Mouse (Mus musculus) heart, postnatal 0 days (tissue): ENCODE results near the gene Asprv1. TPM values are rescaled to one million over a fixed set of nuclear protein-coding genes. Genes with fewer than 3 reads are reported as not detected.
A peak's percentile ranks its signal among the peaks of the same experiment; 100 is the strongest.

Experiments
- ATAC-seq: fragments of 200-750 bp; cut with Nextera tagmentation; 2 replicates; pipeline ENCODE4 v1.8.0; 2017; ENCODE audit warnings: low read depth, moderate number of reproducible peaks, moderate library complexity; ENCODE audit not compliant: insufficient read depth
- DNase-seq: peaks from one replicate; pipeline ENCODE4 v3.0.0-alpha.2; 2016; ENCODE audit warnings: low spot score
- H3K27ac ChIP-seq: fragments of 300-500 bp; sonication (generic); 2 replicates; pipeline ENCODE4 v1.5.1; 2014; ENCODE audit warnings: low read depth, mild to moderate bottlenecking
- H3K27me3 ChIP-seq: fragments of 300-500 bp; sonication (generic); 2 replicates; pipeline ENCODE4 v1.6.1; 2014; ENCODE audit warnings: low read length, mixed read lengths; ENCODE audit not compliant: control insufficient read depth, insufficient read depth
- H3K36me3 ChIP-seq: fragments of 300-500 bp; sonication (generic); replicated peaks from 2 replicates; pipeline ENCODE4 v1.6.1; 2014; ENCODE audit warnings: low read length, mixed read lengths; ENCODE audit not compliant: control insufficient read depth, insufficient read depth
- H3K4me1 ChIP-seq: fragments of 300-500 bp; sonication (generic); 2 replicates; pipeline ENCODE4 v1.6.1; 2014; ENCODE audit warnings: antibody characterized with exemption; ENCODE audit not compliant: control insufficient read depth, insufficient read depth
- H3K4me2 ChIP-seq: fragments of 300-500 bp; sonication (generic); 2 replicates; pipeline ENCODE4 v1.6.1; 2014; ENCODE audit warnings: low read depth, mild to moderate bottlenecking, low read length, moderate library complexity
- H3K4me3 ChIP-seq: fragments of 300-500 bp; sonication (generic); 2 replicates; pipeline ENCODE4 v1.5.1; 2014; ENCODE audit warnings: low read depth, low read length
- H3K9ac ChIP-seq: fragments of 300-500 bp; sonication (generic); replicated peaks from 2 replicates; pipeline ENCODE4 v1.6.1; 2014; ENCODE audit warnings: low read depth, low read length, mixed read lengths
- H3K9me3 ChIP-seq: fragments of 300-500 bp; sonication (generic); replicated peaks from 2 replicates; pipeline ENCODE4 v1.6.1; 2016; ENCODE audit warnings: low read length; ENCODE audit not compliant: control insufficient read depth
- CTCF ChIP-seq: IDR thresholded peaks from 2 replicates; pipeline ENCODE4 v1.5.1; 2016; ENCODE audit warnings: antibody characterized with exemption, control low read depth, low read depth
- EP300 ChIP-seq: IDR thresholded peaks from 2 replicates; pipeline ENCODE4 v1.6.1; 2016; ENCODE audit warnings: antibody characterized with exemption, low read depth
- WGBS: fragments of 180-500 bp; shearing (Covaris S2); extraction: QIAGEN DNeasy Blood & Tissue Kit; methylation state at CpG from one replicate; pipeline ENCODE4 v1.1.7; 2014; 5-methylcytosine and 5-hydroxymethylcytosine counted together
- polyA plus RNA-seq: library from polyadenylated mRNA; unstranded; fragments of >200 nt; fragmentation: Nextera tagmentation; extraction: Ambion mirVana; gene quantifications from 2 replicates; pipeline ENCODE4 v1.2.1, GENCODE M21; 2015
- total RNA-seq: library from RNA; depleted of rRNA; stranded (reverse); fragments of >200 nt; gene quantifications from 2 replicates; pipeline ENCODE4 v1.2.3, GENCODE M21; 2014; ENCODE audit warnings: low replicate concordance

Asprv1 gene
- total and polyA plus RNA-seq, 2 experiments from 2014 or later: 0.36 to 0.38 TPM

DNA sequence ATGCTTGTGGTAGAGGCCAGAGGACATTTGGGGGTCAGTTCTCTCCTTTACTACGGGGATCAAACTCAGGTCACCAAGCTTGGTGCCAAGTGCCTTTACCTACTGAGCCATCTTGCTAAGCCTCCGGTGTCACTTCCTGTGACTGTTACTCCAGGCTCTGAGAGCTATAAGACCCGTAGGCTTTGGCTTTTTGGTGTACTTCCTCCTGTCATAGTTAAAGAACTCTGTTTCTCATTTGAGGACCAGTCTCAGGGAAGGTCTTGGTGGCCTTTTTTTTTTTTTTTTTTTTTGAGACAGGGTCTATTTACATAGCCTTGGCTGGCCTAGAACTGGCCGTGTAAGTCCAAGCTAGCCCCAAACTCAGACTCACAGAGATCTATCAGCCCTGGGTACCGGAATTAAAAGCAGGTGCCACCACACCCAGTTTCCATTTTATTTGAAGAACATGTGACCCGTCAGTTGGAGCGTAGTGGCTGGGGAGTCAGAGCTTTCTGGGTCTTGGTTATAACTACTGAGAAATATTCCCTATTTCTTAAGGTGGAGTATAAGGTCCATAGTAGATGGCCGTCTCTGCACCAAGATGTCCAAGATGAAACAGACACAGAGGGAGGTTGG is 44.3 kb upstream of the Asprv1 start:
- no peaks in the 10 kb centered on the region for H3K27me3 ChIP-seq
- no peak overlapping the region for H3K4me3 ChIP-seq
- H3K27ac ChIP-seq: peak overlapping the region; percentile 92; the same call in 1 of the 2 replicates
- DNase-seq (no peak), ATAC-seq (no peak)
- H3K4me1 ChIP-seq: peaks cover 29% of the 10 kb centered on the region
- H3K36me3 ChIP-seq: no peaks in the 10 kb centered on the region
- no peak overlapping the region for H3K4me2 ChIP-seq
- TF ChIP-seq EP300 (no peak), CTCF (no peak)
- no peak overlapping the region for H3K9ac ChIP-seq
- no peaks in the 10 kb centered on the region for H3K9me3 ChIP-seq
- WGBS: 84% methylated on average over 8 of the region's 8 CpGs

DNA sequence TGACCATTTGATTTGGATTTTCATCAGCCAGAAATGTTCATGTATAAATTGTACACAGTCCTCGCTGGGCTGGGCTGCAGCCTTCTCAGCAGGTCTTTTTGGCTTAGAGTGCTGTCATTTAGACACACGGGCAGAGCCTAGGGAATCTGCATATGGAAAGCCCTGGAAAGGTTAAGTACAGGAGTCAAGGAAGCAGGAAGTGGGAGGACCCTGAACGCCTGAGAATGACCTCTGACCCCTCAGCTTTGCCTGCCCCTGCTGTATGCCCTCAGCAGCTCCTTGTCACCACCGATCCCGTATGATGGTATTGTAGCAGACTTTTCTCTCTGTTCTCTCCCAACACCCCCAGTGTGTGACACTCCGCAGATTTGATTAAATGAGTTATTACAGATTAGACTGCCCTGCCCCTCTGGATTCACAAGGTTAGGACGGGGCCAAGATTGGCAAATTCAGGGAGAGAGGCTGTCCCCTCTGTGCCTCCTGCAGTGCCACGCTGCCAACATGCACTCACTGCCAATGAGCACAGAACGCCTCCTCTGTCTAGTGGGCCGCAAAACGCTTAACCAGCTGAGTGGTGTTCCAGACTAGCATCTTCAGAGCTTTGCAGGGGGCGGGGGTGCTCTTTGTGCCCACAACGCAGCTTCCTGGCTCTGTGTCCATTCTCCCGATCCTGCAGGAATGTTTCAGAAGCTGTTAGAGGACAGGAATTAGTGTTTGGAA is 43.5 kb upstream of the Asprv1 start:
- peaks cover 29% of the 10 kb centered on the region for H3K4me1 ChIP-seq
- peak overlapping the region; percentile 44 for H3K9ac ChIP-seq
- H3K9me3 ChIP-seq: no peaks in the 10 kb centered on the region
- H3K4me2 ChIP-seq: peak overlapping the region; percentile 60
- ATAC-seq (peak; percentile 39), DNase-seq (no peak)
- no peaks in the 10 kb centered on the region for H3K36me3 ChIP-seq
- no peaks in the 10 kb centered on the region for H3K27me3 ChIP-seq
- 19% methylated on average over 14 of the region's 14 CpGs for WGBS
- H3K4me3 ChIP-seq: peak overlapping the region; percentile 35
- no peak for TF ChIP-seq CTCF
- TF ChIP-seq EP300: no peak
- peak overlapping the region; percentile 92 for H3K27ac ChIP-seq

DNA sequence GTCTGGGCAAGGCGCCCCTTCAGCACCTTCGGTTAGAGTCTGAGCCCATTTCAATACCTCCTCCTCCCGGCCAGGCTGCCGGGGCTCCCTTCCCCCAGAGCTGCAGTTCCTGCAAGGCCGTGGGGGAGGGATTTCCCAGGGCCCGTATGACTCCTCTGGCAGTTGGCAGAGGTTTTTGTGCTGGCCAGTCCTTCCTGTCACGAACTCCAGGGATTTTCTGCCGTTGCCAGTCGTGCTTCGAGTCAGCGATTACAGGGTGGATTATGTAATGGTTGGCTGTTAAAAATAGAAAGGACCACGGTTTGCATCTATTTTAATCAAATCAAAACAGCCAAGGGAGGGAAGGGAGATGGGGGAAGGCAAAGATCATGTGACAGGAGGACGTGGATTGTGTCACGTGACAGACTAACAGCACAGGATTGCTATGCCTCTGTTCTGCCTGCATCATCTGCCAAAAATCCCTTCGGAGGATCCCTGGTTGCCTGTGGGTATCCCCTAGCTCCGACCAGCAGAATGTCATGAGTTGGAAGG is 42.8 kb upstream of the Asprv1 start:
- TF ChIP-seq CTCF: no peak
- peak; percentile 98 for TF ChIP-seq EP300
- Histone ChIP-seq H3K9ac (peak overlapping the region; percentile 44), H3K9me3 (no peaks in the 10 kb centered on the region), H3K4me3 (peak overlapping the region; percentile 35), H3K27me3 (no peaks in the 10 kb centered on the region), H3K27ac (peak overlapping the region; percentile 92), H3K4me1 (peaks cover 29% of the 10 kb centered on the region), H3K36me3 (no peaks in the 10 kb centered on the region), H3K4me2 (peak overlapping the region; percentile 60)
- ATAC-seq (peak; percentile 94), DNase-seq (peak; percentile 100)
- 1% methylated on average over 16 of the region's 16 CpGs for WGBS

DNA sequence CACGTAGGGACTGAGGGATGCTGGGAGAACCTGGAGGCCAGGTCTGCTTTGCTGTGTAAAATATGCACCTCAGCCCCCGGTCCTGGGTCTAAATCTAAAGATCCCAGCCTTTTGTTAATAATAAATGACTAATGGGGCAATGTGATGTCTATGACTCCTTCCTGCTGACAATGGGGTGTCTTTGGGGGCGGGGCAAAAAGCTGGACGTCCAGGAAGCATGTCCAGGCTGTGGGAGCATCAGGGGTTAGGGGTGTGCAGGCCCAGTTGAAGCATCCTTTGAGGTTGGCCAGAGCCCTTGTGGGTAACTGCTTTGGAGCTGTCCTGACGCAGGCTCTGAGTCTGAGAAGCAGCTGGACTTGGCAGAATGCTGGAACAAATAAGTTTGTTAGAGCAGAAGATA is 41.9 kb upstream of the Asprv1 start:
- Histone ChIP-seq H3K4me1 (peaks cover 22% of the 10 kb centered on the region), H3K27ac (peak overlapping the region; percentile 92; the same call in 1 of the 2 replicates), H3K9ac (no peak overlapping the region), H3K4me3 (no peak overlapping the region), H3K4me2 (no peak overlapping the region), H3K27me3 (no peaks in the 10 kb centered on the region), H3K9me3 (no peaks in the 10 kb centered on the region), H3K36me3 (no peaks in the 10 kb centered on the region)
- DNase-seq (no peak), ATAC-seq (no peak)
- TF ChIP-seq EP300: no peak
- TF ChIP-seq CTCF: no peak
- WGBS: 53% methylated on average over 5 of the region's 5 CpGs

DNA sequence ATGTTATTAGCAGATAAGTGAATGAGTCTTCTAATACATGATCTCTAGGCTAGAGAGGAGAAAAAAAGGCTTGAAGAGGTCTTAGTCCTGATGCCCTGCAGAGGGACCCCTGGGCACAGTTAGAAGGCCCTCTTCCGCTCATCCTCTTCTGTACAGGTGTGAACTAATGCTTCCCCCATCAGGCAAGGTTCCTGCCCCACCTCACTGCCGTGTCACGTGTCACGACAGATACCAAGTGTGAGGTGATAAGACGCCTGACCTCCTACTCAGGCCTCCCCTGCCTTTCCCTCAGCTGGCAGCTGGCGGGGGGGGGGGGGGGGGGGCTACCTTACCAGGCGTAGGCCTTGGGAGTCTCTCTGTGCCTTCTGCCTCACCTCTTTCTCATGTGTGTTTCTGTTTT is 39.5 kb upstream of the Asprv1 start:
- Histone ChIP-seq H3K4me1 (peaks cover 22% of the 10 kb centered on the region), H3K27me3 (no peaks in the 10 kb centered on the region), H3K9ac (no peak overlapping the region), H3K27ac (no peak overlapping the region), H3K9me3 (no peaks in the 10 kb centered on the region), H3K36me3 (no peaks in the 10 kb centered on the region), H3K4me3 (no peak overlapping the region), H3K4me2 (no peak overlapping the region)
- DNase-seq (no peak), ATAC-seq (no peak)
- TF ChIP-seq CTCF (no peak), EP300 (no peak)
- 41% methylated on average over 7 of the region's 7 CpGs for WGBS
